Mouse (Mus musculus) testis, adult 2 months (tissue): ENCODE measurements around the gene Hspg2.

Source experiments
- CTCF ChIP-seq: fragments of 200-500 bp; IDR thresholded peaks from 2 replicates; pipeline ENCODE4 v1.5.1; 2012; ENCODE audit warnings: low read depth, mild to moderate bottlenecking, inconsistent platforms, low read length, moderate library complexity; ENCODE audit not compliant: control insufficient read depth, insufficient read depth, insufficient replicate concordance
- POLR2A ChIP-seq: fragments of 200-500 bp; IDR thresholded peaks from 2 replicates; pipeline ENCODE4 v1.6.1; 2012; ENCODE audit warnings: low read depth, mild to moderate bottlenecking, inconsistent platforms, low read length, moderate library complexity; ENCODE audit not compliant: control insufficient read depth

GRCm38 (mm10) chr4:137461217-137461616 lies 7.4 kb upstream of the Hspg2 start:
- TF ChIP-seq CTCF (no peak), POLR2A (no peak)
